ENCODE assay signal across 8 mouse cellular contexts in genomic region chr17:32890852-32891238, GRCm38 (mm10). TPM values are rescaled to one million over a fixed set of nuclear protein-coding genes. Genes with fewer than 3 reads are reported as not detected.
A peak's percentile ranks its signal among the peaks of the same experiment; 100 is the strongest.
DNase-seq lines count a peak whose midpoint lies in the region; ATAC-seq and TF ChIP-seq lines count a peak whose summit lies in the region.

No protein-coding gene starts in this region.

- WGBS in kidney, adult 2 months, result 2% methylated on average over 11 of the region's 11 CpGs
- WGBS in hindbrain, embryonic 16.5 days, result 5% methylated on average over 10 of the region's 11 CpGs
- 5% methylated on average over 11 of the region's 11 CpGs for WGBS in midbrain, embryonic 13.5 days

- H3K9me3 ChIP-seq in hindbrain, embryonic 16.5 days (ENCODE audit: control insufficient read depth, low read length), result no peaks in the 10 kb centered on the region
- H3K9me3 ChIP-seq in midbrain, embryonic 13.5 days, result no peaks in the 10 kb centered on the region

- H3K27ac ChIP-seq in kidney, adult 2 months (ENCODE audit: insufficient read depth, low read depth, low read length), result peak overlapping the region; percentile 47; the same call in 1 of the 2 replicates
- H3K27ac ChIP-seq in brown adipose tissue, adult 24 weeks (replicated peaks; ENCODE audit: low read depth, low read length), result 0 out of 2 replicates have a peak overlapping the region, but pooled peaks have one; percentile 40
- H3K27ac ChIP-seq in hindbrain, embryonic 16.5 days (ENCODE audit: low read depth, low read length), result peak overlapping the region; percentile 68
- H3K27ac ChIP-seq in midbrain, embryonic 13.5 days, result peak overlapping the region; percentile 75

- no peaks in the 10 kb centered on the region for H3K36me3 ChIP-seq in kidney, adult 2 months (ENCODE audit: control insufficient read depth, insufficient read depth, low read length)
- H3K36me3 ChIP-seq in hindbrain, embryonic 16.5 days (ENCODE audit: control insufficient read depth, insufficient read depth, low read length), result no peaks in the 10 kb centered on the region; the same call in 1 of the 2 replicates
- H3K36me3 ChIP-seq in midbrain, embryonic 13.5 days, result no peaks in the 10 kb centered on the region

- peak; percentile 57; the same call in 1 of the 2 replicates for ATAC-seq in hindbrain, embryonic 16.5 days
- ATAC-seq in midbrain, embryonic 13.5 days, result no peak

- TF ChIP-seq CTCF in kidney, adult 2 months (conservative IDR thresholded peaks at IDR 0.05; ENCODE audit: insufficient read depth, insufficient read length, low read depth, low read length), result no peak

- no peak for DNase-seq in kidney, adult 2 months
- DNase-seq in kidney, postnatal 25 days, result no peak
- no peak for DNase-seq in layer of hippocampus, postnatal 25 days (ENCODE audit: extremely low spot score in 1 of 2, low spot score in 1 of 2)
- DNase-seq in left cerebral cortex, postnatal 25 days (ENCODE audit: low spot score in 2 of 2), result no peak
- no peak for DNase-seq in spleen, postnatal 4 days (ENCODE audit: low spot score in 2 of 2)

- peak overlapping the region; percentile 74 for H3K9ac ChIP-seq in hindbrain, embryonic 16.5 days (ENCODE audit: low read depth, low read length)
- H3K9ac ChIP-seq in midbrain, embryonic 13.5 days (replicated peaks), result peak overlapping the region; percentile 85

- H3K4me3 ChIP-seq in kidney, adult 2 months (ENCODE audit: insufficient read depth, low read depth, low read length), result peak overlapping the region; percentile 94
- H3K4me3 ChIP-seq in brown adipose tissue, adult 24 weeks (ENCODE audit: insufficient read depth, low read depth, low read length), result peak overlapping the region; percentile 75
- peak overlapping the region; percentile 57 for H3K4me3 ChIP-seq in hindbrain, embryonic 16.5 days (ENCODE audit: low read length)
- H3K4me3 ChIP-seq in midbrain, embryonic 13.5 days (replicated peaks), result peak overlapping the region; percentile 67

- intact Hi-C loops in left cerebral cortex, postnatal 25 days (cut with DNase I), result loop anchor here (5.0 kb wide), 1 partner anchor 61 kb away; no protein-coding TSS in a partner anchor

- no peaks in the 10 kb centered on the region for H3K4me1 ChIP-seq in kidney, adult 2 months (ENCODE audit: control insufficient read depth, insufficient read depth, low read length)
- H3K4me1 ChIP-seq in brown adipose tissue, adult 24 weeks (ENCODE audit: control insufficient read depth, insufficient read depth, insufficient read length, low read length), result peaks cover 9% of the 10 kb centered on the region; the same call in 1 of the 2 replicates
- H3K4me1 ChIP-seq in hindbrain, embryonic 16.5 days (ENCODE audit: control insufficient read depth, insufficient read depth, low read depth, low read length), result peaks cover 11% of the 10 kb centered on the region
- peaks cover 20% of the 10 kb centered on the region for H3K4me1 ChIP-seq in midbrain, embryonic 13.5 days (replicated peaks)

- H3K27me3 ChIP-seq in kidney, adult 2 months (replicated peaks; ENCODE audit: control insufficient read depth, insufficient read depth, low read length), result no peaks in the 10 kb centered on the region
- no peaks in the 10 kb centered on the region for H3K27me3 ChIP-seq in hindbrain, embryonic 16.5 days (replicated peaks; ENCODE audit: control insufficient read depth, insufficient read depth, low read length)
- H3K27me3 ChIP-seq in midbrain, embryonic 13.5 days, result no peaks in the 10 kb centered on the region

- H3K4me2 ChIP-seq in hindbrain, embryonic 16.5 days (ENCODE audit: low read length), result peak overlapping the region; percentile 69
- peak overlapping the region; percentile 81 for H3K4me2 ChIP-seq in midbrain, embryonic 13.5 days (replicated peaks)

- TF ChIP-seq POLR2A in kidney, adult 2 months (IDR thresholded peaks at IDR 0.05; ENCODE audit: low read depth, low read length), result no peak

RNA-seq across cellular contexts. Expression of gene Zfp870, which starts 0.6 kb away (rescaled TPM):
- 1.1 and 1.4 TPM in 2 replicates for polyA plus RNA-seq in kidney, adult 2 months (2012; rRNA removed)
- polyA plus RNA-seq in brown adipose tissue, adult 24 weeks (2012; ENCODE audit: insufficient read depth, insufficient read length, missing spikeins), result 3.1 and 3.9 TPM in 2 replicates
- 8.2 and 9.2 TPM in 2 replicates for polyA plus RNA-seq in hindbrain, embryonic 16.5 days (2015; fragmentation: Nextera tagmentation; extraction: Ambion mirVana)
- polyA plus RNA-seq in midbrain, embryonic 13.5 days (2015; fragmentation: Nextera tagmentation; extraction: Ambion mirVana), result 8.7 and 10.3 TPM in 2 replicates
- 10 to 100 TPM in 1 of 2 experiments, 1 to 10 TPM in 1; 9.9 to 10.5 TPM for total RNA-seq in layer of hippocampus, postnatal 25 days (2021)
- 1 to 10 TPM; 7.9 to 9.2 TPM for total RNA-seq in left cerebral cortex, postnatal 25 days (2021)

RNA-seq across cellular contexts. Expression of gene Cyp4f14, which starts 26.3 kb away (rescaled TPM):
- polyA plus RNA-seq in kidney, adult 2 months (2012; rRNA removed), result 4.5 and 7.5 TPM in 2 replicates
- not detected in 2 replicates for polyA plus RNA-seq in brown adipose tissue, adult 24 weeks (2012; ENCODE audit: insufficient read depth, insufficient read length, missing spikeins)
- polyA plus RNA-seq in hindbrain, embryonic 16.5 days (2015; fragmentation: Nextera tagmentation; extraction: Ambion mirVana), result not detected in 2 replicates
- polyA plus RNA-seq in midbrain, embryonic 13.5 days (2015; fragmentation: Nextera tagmentation; extraction: Ambion mirVana), result not detected in 2 replicates
- total RNA-seq in layer of hippocampus, postnatal 25 days (2021), result 1 to 10 TPM; 4.6 to 5.3 TPM
- 1 to 10 TPM; 6.0 to 6.6 TPM for total RNA-seq in left cerebral cortex, postnatal 25 days (2021)

RNA-seq across cellular contexts. Expression of gene Cyp4f13, which starts 56.4 kb away (rescaled TPM):
- polyA plus RNA-seq in kidney, adult 2 months (2012; rRNA removed), result 61.5 and 67.2 TPM in 2 replicates
- 29.1 and 29.8 TPM in 2 replicates for polyA plus RNA-seq in brown adipose tissue, adult 24 weeks (2012; ENCODE audit: insufficient read depth, insufficient read length, missing spikeins)
- polyA plus RNA-seq in hindbrain, embryonic 16.5 days (2015; fragmentation: Nextera tagmentation; extraction: Ambion mirVana), result 8.8 and 9.6 TPM in 2 replicates
- 6.0 and 9.9 TPM in 2 replicates for polyA plus RNA-seq in midbrain, embryonic 13.5 days (2015; fragmentation: Nextera tagmentation; extraction: Ambion mirVana)
- total RNA-seq in layer of hippocampus, postnatal 25 days (2021), result 10 to 100 TPM; 16.6 to 28.0 TPM
- total RNA-seq in left cerebral cortex, postnatal 25 days (2021), result 10 to 100 TPM; 14.8 to 20.8 TPM
